Mouse (Mus musculus) left cerebral cortex, postnatal 14 days (tissue): Measurements from ENCODE around the gene Pcid2. TPM values are rescaled to one million over a fixed set of nuclear protein-coding genes. Genes with fewer than 3 reads are reported as not detected.
"Not testable (repeated sequence)": the region's sequence is repeated elsewhere in the genome, so short reads cannot be mapped to it uniquely, and the experiment has no call there.

Source experiments
- DNase-seq, 2 experiments: peaks; one replicate each; pipeline ENCODE4 v3.0.0; 2021 to 2022; ENCODE audit warnings: low spot score in 2 of 2, mixed read lengths in 1 of 2
- intact Hi-C: fragments of 180-260 bp; cut with DNase I; formaldehyde crosslinking; loops from one replicate; pipeline ENCODE4 v1.15.1; 2025
- total RNA-seq, 2 experiments: library from RNA; stranded (reverse); gene quantifications; 2 replicates each; pipeline ENCODE4 v1.2.3; 2021

Pcid2 gene
- total RNA-seq, 2 experiments from 2014 or later, result 26.6 to 29.0 TPM

DNA sequence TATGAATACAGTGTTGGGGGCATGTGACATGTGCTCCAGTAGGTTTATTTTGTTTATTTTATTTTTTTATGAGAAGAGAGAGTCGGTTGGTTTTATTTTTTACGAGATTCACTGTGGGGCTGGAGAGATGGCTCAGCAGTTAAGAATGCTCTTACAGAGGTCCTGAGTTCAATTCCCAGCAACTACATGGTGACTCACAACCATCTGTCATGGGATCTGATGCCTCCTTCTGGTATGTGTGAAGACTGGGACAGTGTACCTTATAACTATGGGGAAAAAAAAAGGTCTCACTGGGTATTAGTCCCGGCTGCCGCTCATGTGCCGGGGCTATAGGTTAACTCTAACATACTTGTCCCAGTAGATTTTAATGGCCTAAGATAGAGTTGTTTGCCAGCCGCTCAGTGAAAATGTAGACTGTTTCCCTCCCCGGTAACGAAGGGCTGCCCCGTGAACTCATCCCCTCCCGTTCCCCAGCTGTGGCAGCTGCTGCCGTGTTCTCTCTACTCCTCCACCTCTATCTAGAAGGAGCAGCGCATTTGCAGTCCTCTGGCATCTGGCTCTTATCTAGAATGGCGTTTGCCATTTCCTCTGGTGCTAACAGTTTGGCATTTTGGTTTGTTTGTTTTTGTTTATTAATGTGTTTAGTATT is 2.9 kb upstream of the Pcid2 start:
- DNase-seq, result no peak
- intact Hi-C loops, result loop anchor here (10.0 kb wide), 1 partner anchor 213 kb away; no protein-coding TSS in a partner anchor

DNA sequence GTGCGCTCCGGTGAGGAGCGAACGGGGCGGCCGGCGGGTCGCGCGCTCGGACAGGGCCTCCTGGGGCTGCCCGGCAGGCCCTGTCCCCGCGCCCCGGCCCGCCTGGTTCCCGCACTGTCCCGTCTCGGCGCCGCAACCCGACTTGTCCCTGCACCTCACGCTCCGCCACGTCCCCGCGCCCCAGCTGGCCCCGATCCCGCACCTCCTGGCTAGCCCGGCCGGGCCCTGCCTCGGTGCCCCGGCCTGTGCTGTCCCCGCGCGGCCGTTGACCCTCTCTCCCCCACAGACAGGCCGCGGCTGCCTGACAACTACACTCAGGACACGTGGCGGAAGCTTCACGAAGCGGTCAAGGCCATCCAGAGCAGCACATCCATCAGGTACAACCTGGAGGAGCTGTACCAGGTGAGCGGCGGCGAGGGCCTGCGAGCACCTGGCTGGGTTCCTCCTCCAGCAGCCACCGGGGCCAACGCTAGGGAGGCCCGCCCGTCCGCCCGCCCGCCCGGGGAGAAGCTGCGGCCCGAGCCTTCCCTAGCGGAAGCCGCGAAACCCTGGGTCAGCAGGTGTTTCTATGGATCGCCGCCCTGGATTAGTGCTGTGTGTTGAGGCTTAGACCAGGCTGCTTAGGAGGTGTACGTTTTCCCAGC is 771 bp upstream of the Pcid2 start:
- DNase-seq, result peak; percentile 26 to 31
- intact Hi-C loops, result loop anchor here (10.0 kb wide), 1 partner anchor 211 kb away; no protein-coding TSS in a partner anchor

DNA sequence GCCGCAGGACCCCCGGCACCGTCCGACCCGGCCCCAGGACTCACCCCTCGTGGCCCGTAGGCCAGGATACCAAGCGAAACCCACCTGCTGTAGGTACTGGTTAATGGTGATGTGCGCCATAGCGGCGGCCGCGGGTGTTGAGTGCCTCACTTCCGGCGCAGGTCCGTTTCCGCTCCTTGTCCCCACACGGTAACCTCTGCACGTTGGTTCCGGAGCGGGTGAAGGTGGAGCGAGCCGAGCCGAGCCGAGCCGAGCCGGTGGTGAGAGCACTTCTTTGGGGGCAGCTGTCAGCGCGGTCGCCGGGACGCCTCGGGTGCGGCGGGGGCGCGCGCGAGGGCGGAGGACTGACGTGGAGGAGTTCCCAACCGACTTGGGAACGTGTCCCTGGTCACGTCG is 570 bp downstream of the Pcid2 start:
- intact Hi-C loops, result loop anchor here (10.0 kb wide), 1 partner anchor 210 kb away; no protein-coding TSS in a partner anchor
- peak; percentile 92 to 95 for DNase-seq

DNA sequence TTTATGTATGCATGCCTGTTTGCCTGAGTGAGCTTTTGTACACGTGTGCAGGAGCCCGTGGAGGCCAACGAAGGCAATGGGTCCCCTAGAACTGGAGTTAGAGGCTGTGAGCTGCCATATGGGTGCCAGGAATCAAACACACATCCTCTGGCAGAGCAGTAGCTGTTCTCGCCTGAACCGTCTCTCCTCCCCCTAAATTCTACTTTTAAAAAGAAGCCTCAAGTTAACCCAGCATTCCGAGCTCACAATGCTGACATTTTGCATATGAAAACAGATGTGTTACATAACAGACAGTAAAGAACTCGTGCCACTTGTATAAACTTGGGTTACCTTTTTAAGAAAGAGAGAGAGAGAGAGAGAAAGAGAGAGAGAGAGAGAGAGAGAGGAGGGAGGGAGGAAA is 27.7 kb downstream of the Pcid2 start:
- intact Hi-C loops, result no loop called here
- DNase-seq, result no peak

- intact Hi-C loops, result not testable (repeated sequence)
These were observed 29.7 kb downstream of the Pcid2 start for GRCm38 (mm10) chr8:13075579-13075978.

GRCm38 (mm10) chr8:13075044-13075443 is 30.2 kb downstream of the Pcid2 start:
- no peak for DNase-seq
- intact Hi-C loops, result no loop called here

More at GRCm38 (mm10) chr8:13075579-13075978, 29.7 kb downstream of the Pcid2 start:
- DNase-seq, result not testable (repeated sequence)

GRCm38 (mm10) chr8:13073255-13073654 is 32.0 kb downstream of the Pcid2 start:
- no peak for DNase-seq
- intact Hi-C loops, result no loop called here

GRCm38 (mm10) chr8:13063112-13063511 is 42.1 kb downstream of the Pcid2 start:
- intact Hi-C loops, result no loop called here
- no peak for DNase-seq

GRCm38 (mm10) chr8:13060441-13061150 is 44.7 kb downstream of the Pcid2 start, which contains the start of gene Proz:
Proz (plus strand) TSS chr8:13060914.
- no peak for DNase-seq
- intact Hi-C loops, result no loop called here

GRCm38 (mm10) chr8:13057351-13057750 is 47.9 kb downstream of the Pcid2 start:
- DNase-seq, result no peak
- intact Hi-C loops, result no loop called here

GRCm38 (mm10) chr8:13050550-13050949 is 54.7 kb downstream of the Pcid2 start:
- intact Hi-C loops, result no loop called here

GRCm38 (mm10) chr8:13047652-13048051 is 57.6 kb downstream of the Pcid2 start:
- no peak for DNase-seq
- intact Hi-C loops, result no loop called here

More at GRCm38 (mm10) chr8:13050550-13050949, 54.7 kb downstream of the Pcid2 start:
- DNase-seq, result no peak

DNA sequence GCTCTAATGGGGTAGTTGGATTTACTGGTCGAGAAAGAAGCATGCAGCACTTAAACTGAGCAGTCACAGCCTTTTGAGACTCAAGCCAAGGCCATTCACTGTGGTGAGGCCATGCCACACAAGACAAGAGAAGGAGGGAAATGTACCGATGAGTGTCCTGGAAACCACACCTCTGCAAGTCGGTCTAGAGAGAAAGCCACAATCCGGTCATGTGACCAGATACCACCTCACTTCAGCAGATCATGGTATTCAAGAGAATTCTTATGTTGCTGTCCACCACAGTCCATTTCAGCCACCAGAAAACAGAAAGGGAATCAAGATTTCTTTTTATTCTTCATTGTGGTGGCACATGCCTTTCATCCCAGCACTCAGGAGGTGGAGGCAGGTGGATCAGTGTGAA is 63.8 kb downstream of the Pcid2 start:
- intact Hi-C loops, result no loop called here

DNA sequence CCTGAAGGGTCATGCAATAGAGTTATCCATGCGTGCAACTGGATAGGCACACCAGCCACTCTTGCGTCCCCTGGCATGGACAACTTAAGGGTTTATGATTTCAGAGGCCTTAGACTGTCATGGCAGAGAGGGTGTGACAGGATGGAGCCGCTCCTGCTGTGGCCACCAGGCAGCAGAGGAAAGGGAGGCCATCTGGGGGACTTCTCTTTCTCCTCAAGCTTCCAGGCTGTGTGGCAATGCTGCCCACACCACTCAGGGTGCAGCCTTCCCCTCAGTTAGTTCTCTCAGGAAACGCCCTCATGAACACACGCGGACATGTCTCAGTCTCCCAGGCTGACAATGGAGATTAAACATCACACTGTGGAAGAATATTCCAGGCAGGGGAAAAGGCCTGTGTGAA is 66.2 kb downstream of the Pcid2 start:
- intact Hi-C loops, result no loop called here
- DNase-seq, result no peak

More for the DNA sequence above, 63.8 kb downstream of the Pcid2 start:
- no peak for DNase-seq

- no peak for DNase-seq
- intact Hi-C loops, result no loop called here
These were observed 67.7 kb downstream of the Pcid2 start for GRCm38 (mm10) chr8:13037569-13037968.

DNA sequence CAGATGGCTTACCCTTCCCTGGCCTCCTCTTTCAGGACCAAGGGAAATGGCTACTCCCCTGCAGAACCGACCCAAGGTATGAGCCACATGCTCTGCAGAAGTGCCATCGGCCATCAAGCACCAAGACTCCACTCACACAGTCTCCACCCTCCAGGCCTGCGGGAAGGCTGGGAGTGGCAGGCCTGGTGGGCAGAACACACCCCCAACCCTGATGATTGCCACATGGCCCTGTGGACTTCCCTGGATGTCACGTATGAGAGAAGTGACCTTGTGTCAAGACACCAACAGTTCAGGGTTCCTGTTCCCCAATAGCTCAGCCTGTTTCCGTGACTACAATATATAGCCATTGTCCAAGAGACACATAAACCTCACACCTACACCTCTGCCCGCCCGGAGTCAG is 68.2 kb downstream of the Pcid2 start, which contains the start of gene F10:
F10 (plus strand) TSS at position 294 of the 400 bp plus-strand sequence.
- intact Hi-C loops, result no loop called here
- no peak for DNase-seq

DNA sequence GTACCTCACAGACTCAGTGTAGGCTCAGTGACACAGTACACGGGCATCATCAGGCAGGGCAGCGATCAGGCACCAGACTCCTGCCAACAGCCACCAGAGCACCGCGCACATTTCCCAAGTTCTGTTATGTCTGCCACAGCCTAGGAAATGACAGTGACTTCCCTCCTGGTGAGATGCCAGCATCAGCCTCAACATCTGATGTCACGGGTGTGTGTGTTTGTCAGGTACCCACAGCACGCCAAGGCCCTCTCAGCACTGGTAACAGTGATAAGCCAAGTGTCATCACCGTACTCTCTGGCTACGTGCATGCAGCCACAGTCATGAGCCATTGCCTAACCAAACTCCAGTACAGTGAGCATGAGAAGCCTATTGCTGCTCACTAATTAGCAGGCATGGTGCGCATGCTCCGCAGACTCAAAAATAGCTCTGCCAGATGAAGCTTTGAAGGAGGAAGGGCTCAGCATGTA is 68.9 kb downstream of the Pcid2 start:
- intact Hi-C loops, result no loop called here
- DNase-seq, result peak; percentile 45 to 72

- intact Hi-C loops, result no loop called here
- DNase-seq, result peak; percentile 52 to 83
These were observed 76.8 kb downstream of the Pcid2 start for GRCm38 (mm10) chr8:13028482-13028881.

DNA sequence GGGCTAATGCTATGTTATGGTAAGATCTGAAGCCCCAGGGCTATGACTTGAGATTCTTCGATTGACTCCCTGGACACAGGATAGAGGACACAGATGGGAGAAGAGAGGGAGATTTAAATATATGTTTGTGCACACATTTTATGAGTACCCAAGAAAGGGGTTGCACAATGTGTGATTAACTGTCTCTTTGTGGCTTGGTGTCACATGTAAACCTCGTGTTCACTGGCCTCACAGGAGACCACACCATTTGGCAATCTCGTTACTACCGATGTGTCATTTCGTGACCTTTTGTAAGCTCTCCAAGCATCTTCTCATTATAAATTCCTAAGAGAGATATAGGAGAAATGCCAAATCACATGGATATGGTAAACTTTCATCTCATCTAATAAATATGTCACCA is 77.6 kb downstream of the Pcid2 start:
- intact Hi-C loops, result no loop called here
- no peak for DNase-seq
